Mouse (Mus musculus) heart, adult 2 months (tissue): Measurements from ENCODE around the gene Shld2.

Source experiments
- CTCF ChIP-seq: fragments of 200-600 bp; IDR thresholded peaks from 2 replicates; pipeline ENCODE4 v1.8.1; 2022; ENCODE audit warnings: antibody characterized with exemption, mild to moderate bottlenecking, moderate library complexity
- EP300 ChIP-seq: fragments of 200-500 bp; IDR thresholded peaks from 2 replicates; pipeline ENCODE4 v1.6.1; 2011; ENCODE audit warnings: low read depth, low read length, control low read depth; ENCODE audit not compliant: insufficient read depth

DNA sequence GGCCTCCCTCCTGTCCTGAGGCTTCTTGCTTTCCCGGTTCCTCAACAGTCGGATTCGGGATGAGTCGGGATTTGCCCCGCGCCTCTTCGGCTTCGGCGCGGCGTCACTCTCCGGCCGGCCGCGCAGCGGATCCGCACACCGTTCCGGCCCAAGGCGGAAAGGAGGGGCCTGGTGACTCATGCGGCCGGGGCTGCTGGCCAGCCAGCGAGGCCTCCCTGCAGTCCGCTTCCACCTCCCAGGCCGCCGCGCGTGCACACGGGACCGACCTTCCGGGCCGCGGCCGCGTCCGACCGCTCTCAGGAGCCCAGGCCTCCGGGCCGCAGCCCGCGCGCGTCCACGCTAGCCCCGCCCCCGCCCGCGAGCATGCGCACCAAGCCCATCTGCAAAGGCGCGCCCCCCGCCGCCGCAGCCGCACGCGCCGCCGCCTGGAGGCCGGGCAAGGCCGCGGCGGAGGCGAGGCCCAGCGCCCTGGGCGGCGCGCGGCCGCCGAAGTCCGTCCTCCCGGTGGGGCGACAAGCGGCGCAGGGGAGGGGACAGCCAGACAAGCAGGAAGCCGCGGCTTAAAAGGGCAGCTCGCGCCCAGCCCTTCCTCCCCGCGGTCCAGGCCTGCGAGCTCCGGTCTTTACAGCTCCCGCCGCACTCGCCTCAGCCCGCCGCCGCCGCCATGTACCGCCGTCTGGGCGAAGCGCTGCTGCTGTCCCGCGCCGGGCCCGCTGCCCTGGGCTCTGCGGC lies at the start of gene Shld2, which contains the start of gene Glud1:
- TF ChIP-seq CTCF, result no peak
- TF ChIP-seq EP300, result no peak
